Mouse (Mus musculus) heart, embryonic 16.5 days (tissue): ENCODE data around the gene Slc19a2. TPM values are rescaled to one million over a fixed set of nuclear protein-coding genes. Genes with fewer than 3 reads are reported as not detected.

ENCODE experiments used
- ATAC-seq: fragments of 200-750 bp; cut with Nextera tagmentation; replicated peaks from 2 replicates; pipeline ENCODE4 v1.8.0; 2017; ENCODE audit warnings: moderate number of reproducible peaks; ENCODE audit not compliant: insufficient read depth, low FRiP score; ENCODE audit errors: extremely low read depth
- H3K27ac ChIP-seq: fragments of 300-500 bp; sonication (generic); 2 replicates; pipeline ENCODE4 v1.5.1; 2014; ENCODE audit warnings: mild to moderate bottlenecking, low read length, control low read depth, moderate library complexity
- H3K27me3 ChIP-seq: fragments of 300-500 bp; sonication (generic); 2 replicates; pipeline ENCODE4 v1.6.1; 2014; ENCODE audit warnings: low read length, mixed read lengths; ENCODE audit not compliant: control insufficient read depth, insufficient read depth
- H3K36me3 ChIP-seq: fragments of 300-500 bp; sonication (generic); 2 replicates; pipeline ENCODE4 v1.6.1; 2014; ENCODE audit not compliant: control insufficient read depth, insufficient read depth
- H3K4me1 ChIP-seq: fragments of 300-500 bp; sonication (generic); 2 replicates; pipeline ENCODE4 v1.6.1; 2014; ENCODE audit warnings: low read length, mixed read lengths; ENCODE audit not compliant: control insufficient read depth, insufficient read depth
- H3K4me2 ChIP-seq: fragments of 300-500 bp; sonication (generic); 2 replicates; pipeline ENCODE4 v1.6.1; 2014; ENCODE audit warnings: low read depth, mild to moderate bottlenecking, control low read depth, low read length
- H3K4me3 ChIP-seq: fragments of 300-500 bp; sonication (generic); 2 replicates; pipeline ENCODE4 v1.5.1; 2014; ENCODE audit warnings: mild to moderate bottlenecking, control low read depth, low read length
- H3K9ac ChIP-seq: fragments of 300-500 bp; sonication (generic); 2 replicates; pipeline ENCODE4 v1.6.1; 2014; ENCODE audit warnings: low read length, control low read depth
- H3K9me3 ChIP-seq: fragments of 300-500 bp; sonication (generic); replicated peaks from 2 replicates; pipeline ENCODE4 v1.6.1; 2016; ENCODE audit warnings: low read length; ENCODE audit not compliant: control insufficient read depth
- WGBS: fragments of 180-500 bp; shearing (Covaris S2); extraction: QIAGEN DNeasy Blood & Tissue Kit; methylation state at CpG from one replicate; pipeline ENCODE4 v1.1.7; 2014; 5-methylcytosine and 5-hydroxymethylcytosine counted together
- polyA plus RNA-seq: library from polyadenylated mRNA; unstranded; fragments of >200 nt; fragmentation: Nextera tagmentation; extraction: Ambion mirVana; gene quantifications from 2 replicates; pipeline ENCODE4 v1.2.1, GENCODE M21; 2015

Gene Slc19a2
- polyA plus RNA-seq, 1 experiment from 2014 or later, result 7.5 TPM

- Histone ChIP-seq H3K27me3 (no peaks in the 10 kb centered on the region), H3K4me2 (no peak overlapping the region), H3K36me3 (no peaks in the 10 kb centered on the region), H3K9ac (no peak overlapping the region), H3K4me3 (no peak overlapping the region), H3K9me3 (no peaks in the 10 kb centered on the region), H3K4me1 (peaks cover 2% of the 10 kb centered on the region; the same call in 1 of the 2 replicates), H3K27ac (no peak overlapping the region)
- no peak for ATAC-seq
- WGBS, result 83% methylated on average over 7 of the region's 7 CpGs
Observed at GRCm38 (mm10) chr1:164270941-164271340, 22.1 kb downstream of the Slc19a2 start.

- 67% methylated on average over 6 of the region's 6 CpGs for WGBS
- no peak for ATAC-seq
- H3K4me1 ChIP-seq, result peaks cover 3% of the 10 kb centered on the region; the same call in 1 of the 2 replicates
- H3K36me3 ChIP-seq, result no peaks in the 10 kb centered on the region
- H3K27ac ChIP-seq, result no peak overlapping the region
- no peaks in the 10 kb centered on the region for H3K9me3 ChIP-seq
- no peak overlapping the region for H3K4me3 ChIP-seq
- H3K9ac ChIP-seq, result no peak overlapping the region
- no peaks in the 10 kb centered on the region for H3K27me3 ChIP-seq
- no peak overlapping the region for H3K4me2 ChIP-seq
Observed at GRCm38 (mm10) chr1:164273659-164274058, 24.8 kb downstream of the Slc19a2 start.

GRCm38 (mm10) chr1:164275455-164275954 lies 26.7 kb downstream of the Slc19a2 start, which contains the start of gene Ccdc181:
Gene Ccdc181, plus strand, starts transcription at chr1:164275585.
- peaks cover 3% of the 10 kb centered on the region; the same call in 1 of the 2 replicates for H3K4me1 ChIP-seq
- peak; percentile 99 for ATAC-seq
- H3K27me3 ChIP-seq, result no peaks in the 10 kb centered on the region
- no peaks in the 10 kb centered on the region for H3K36me3 ChIP-seq
- peak within 1 kb of the TSS; percentile 71 for H3K4me2 ChIP-seq
- no peak within 1 kb of the TSS for H3K27ac ChIP-seq
- H3K4me3 ChIP-seq, result peak within 1 kb of the TSS; percentile 67
- no peaks in the 10 kb centered on the region for H3K9me3 ChIP-seq
- peak within 1 kb of the TSS; percentile 68 for H3K9ac ChIP-seq
- 1% methylated on average over 31 of the region's 31 CpGs for WGBS

GRCm38 (mm10) chr1:164276552-164276951 lies 27.7 kb downstream of the Slc19a2 start:
- Histone ChIP-seq H3K9ac (no peak overlapping the region), H3K36me3 (no peaks in the 10 kb centered on the region), H3K4me2 (no peak overlapping the region), H3K27me3 (no peaks in the 10 kb centered on the region), H3K27ac (no peak overlapping the region), H3K9me3 (no peaks in the 10 kb centered on the region), H3K4me3 (no peak overlapping the region), H3K4me1 (peaks cover 3% of the 10 kb centered on the region; the same call in 1 of the 2 replicates)
- WGBS, result 83% methylated on average over 3 of the region's 3 CpGs
- no peak for ATAC-seq

- ATAC-seq, result no peak
- Histone ChIP-seq H3K27ac (no peak overlapping the region), H3K36me3 (no peaks in the 10 kb centered on the region), H3K4me3 (no peak overlapping the region), H3K4me1 (peaks cover 3% of the 10 kb centered on the region; the same call in 1 of the 2 replicates), H3K27me3 (no peaks in the 10 kb centered on the region), H3K9me3 (no peaks in the 10 kb centered on the region), H3K9ac (no peak overlapping the region), H3K4me2 (no peak overlapping the region)
- 66% methylated on average over 4 of the region's 4 CpGs for whole genome bisulfite sequencing
Observed at GRCm38 (mm10) chr1:164279332-164279731, 30.5 kb downstream of the Slc19a2 start.

- Histone ChIP-seq H3K27me3 (no peaks in the 10 kb centered on the region), H3K4me2 (no peak overlapping the region), H3K27ac (no peak overlapping the region), H3K4me1 (no peaks in the 10 kb centered on the region), H3K9me3 (no peaks in the 10 kb centered on the region), H3K9ac (no peak overlapping the region), H3K4me3 (no peak overlapping the region), H3K36me3 (no peaks in the 10 kb centered on the region)
- WGBS, result 87% methylated on average over 3 of the region's 3 CpGs
- ATAC-seq, result no peak
Observed at GRCm38 (mm10) chr1:164284007-164284406, 35.2 kb downstream of the Slc19a2 start.

GRCm38 (mm10) chr1:164287406-164287805 lies 38.6 kb downstream of the Slc19a2 start:
- H3K27ac ChIP-seq, result no peak overlapping the region
- WGBS, result 48% methylated on average over 15 of the region's 15 CpGs
- no peak overlapping the region for H3K4me2 ChIP-seq
- ATAC-seq, result no peak
- H3K36me3 ChIP-seq, result peaks cover 19% of the 10 kb centered on the region
- no peak overlapping the region for H3K9ac ChIP-seq
- H3K4me1 ChIP-seq, result no peaks in the 10 kb centered on the region
- no peaks in the 10 kb centered on the region for H3K9me3 ChIP-seq
- no peak overlapping the region for H3K4me3 ChIP-seq
- H3K27me3 ChIP-seq, result no peaks in the 10 kb centered on the region

GRCm38 (mm10) chr1:164292040-164292439 lies 43.2 kb downstream of the Slc19a2 start:
- ATAC-seq, result no peak
- Histone ChIP-seq H3K27ac (no peak overlapping the region), H3K36me3 (peaks cover 29% of the 10 kb centered on the region), H3K27me3 (no peaks in the 10 kb centered on the region), H3K4me3 (no peak overlapping the region), H3K9me3 (no peaks in the 10 kb centered on the region), H3K4me2 (no peak overlapping the region), H3K9ac (no peak overlapping the region), H3K4me1 (no peaks in the 10 kb centered on the region)
- WGBS, result 81% methylated on average over 5 of the region's 5 CpGs

- H3K36me3 ChIP-seq, result peaks cover 45% of the 10 kb centered on the region
- H3K9ac ChIP-seq, result no peak overlapping the region
- 89% methylated on average over 6 of the region's 6 CpGs for WGBS
Observed at GRCm38 (mm10) chr1:164294071-164294470, 45.2 kb downstream of the Slc19a2 start.

More at GRCm38 (mm10) chr1:164294071-164294470, 45.2 kb downstream of the Slc19a2 start:
- Histone ChIP-seq H3K4me2 (no peak overlapping the region), H3K4me3 (no peak overlapping the region), H3K27ac (no peak overlapping the region), H3K27me3 (no peaks in the 10 kb centered on the region), H3K4me1 (no peaks in the 10 kb centered on the region), H3K9me3 (no peaks in the 10 kb centered on the region)
- ATAC-seq, result no peak
